Mouse (Mus musculus): ENCODE measurements around the gene Zfp791. TPM values are rescaled to one million over a fixed set of nuclear protein-coding genes. Genes with fewer than 3 reads are reported as not detected.
"Not testable (repeated sequence)": the region's sequence is repeated elsewhere in the genome, so short reads cannot be mapped to it uniquely, and the experiment has no call there.

The Zfp791 gene
- polyA plus RNA-seq (2016; fragmentation: Nextera tagmentation; extraction: Ambion mirVana): 1.4 and 1.7 TPM in 2 replicates

DNA sequence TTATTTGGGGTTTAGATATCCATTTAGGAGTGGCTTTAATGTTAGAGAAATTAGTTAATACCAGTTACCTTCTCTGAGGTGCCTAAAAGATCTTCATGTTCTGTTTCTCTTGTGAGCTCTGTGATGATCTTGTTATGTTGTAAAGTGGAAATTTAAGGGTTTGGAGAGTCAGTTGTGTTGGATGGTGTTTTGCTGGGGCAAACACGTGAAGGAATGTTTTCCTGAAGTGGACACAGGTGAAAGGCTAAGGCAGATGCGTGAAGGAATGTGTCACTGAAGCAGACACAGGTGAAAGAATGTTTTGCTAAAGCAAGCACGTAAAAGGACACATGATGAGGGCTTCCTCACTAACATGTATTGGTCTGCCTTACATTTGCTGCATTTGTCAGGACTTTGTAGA lies at the start of gene Zfp791:
Gene Zfp791, minus strand, starts transcription at position 101 of the 400 bp plus-strand sequence.
- peaks cover 4% of the 10 kb centered on the region; the same call in 1 of the 2 replicates for H3K4me1 ChIP-seq
- no peak within 1 kb of the TSS for H3K4me2 ChIP-seq
- H3K9ac ChIP-seq: no peak within 1 kb of the TSS
- 0 out of 2 replicates have a peak, but pooled peaks cover 7% of the 10 kb centered on the region for H3K27me3 ChIP-seq
- H3K27ac ChIP-seq: no peak within 1 kb of the TSS
- no peaks in the 10 kb centered on the region for H3K36me3 ChIP-seq (replicated peaks)
- no peaks in the 10 kb centered on the region for H3K9me3 ChIP-seq
- H3K4me3 ChIP-seq (replicated peaks): no peak within 1 kb of the TSS
- ATAC-seq (ENCODE audit: low FRiP score): no peak
- WGBS: 79% methylated on average over 3 of the region's 3 CpGs

DNA sequence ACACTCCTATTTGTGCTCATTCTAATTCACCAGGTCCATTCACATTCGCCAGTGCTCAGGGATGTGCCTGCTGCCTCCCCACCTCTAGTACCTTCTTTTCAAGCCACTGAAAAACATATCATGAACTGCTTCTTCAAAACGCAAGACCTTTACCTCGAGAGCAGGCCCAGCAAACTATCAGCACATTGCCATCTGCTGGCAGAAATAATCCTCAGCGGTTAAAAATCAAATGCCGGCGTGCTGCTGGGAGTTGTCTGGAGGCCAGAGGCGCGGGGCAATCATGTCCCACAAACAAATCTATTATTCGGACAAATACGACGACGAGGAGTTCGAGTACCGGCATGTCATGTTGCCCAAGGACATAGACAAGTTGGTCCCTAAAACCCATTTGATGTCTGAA lies 48.4 kb upstream of the Zfp791 start:
- Histone ChIP-seq H3K4me1 (no peaks in the 10 kb centered on the region), H3K4me2 (no peak overlapping the region), H3K27ac (no peak overlapping the region), H3K36me3 (replicated peaks) (no peaks in the 10 kb centered on the region), H3K27me3 (peaks cover 9% of the 10 kb centered on the region; the same call in 1 of the 2 replicates), H3K4me3 (replicated peaks) (no peak overlapping the region), H3K9me3 (peaks cover 8% of the 10 kb centered on the region; the same call in 1 of the 2 replicates), H3K9ac (no peak overlapping the region)
- WGBS: 33% methylated on average over 14 of the region's 14 CpGs
- no peak for ATAC-seq (ENCODE audit: low FRiP score)

DNA sequence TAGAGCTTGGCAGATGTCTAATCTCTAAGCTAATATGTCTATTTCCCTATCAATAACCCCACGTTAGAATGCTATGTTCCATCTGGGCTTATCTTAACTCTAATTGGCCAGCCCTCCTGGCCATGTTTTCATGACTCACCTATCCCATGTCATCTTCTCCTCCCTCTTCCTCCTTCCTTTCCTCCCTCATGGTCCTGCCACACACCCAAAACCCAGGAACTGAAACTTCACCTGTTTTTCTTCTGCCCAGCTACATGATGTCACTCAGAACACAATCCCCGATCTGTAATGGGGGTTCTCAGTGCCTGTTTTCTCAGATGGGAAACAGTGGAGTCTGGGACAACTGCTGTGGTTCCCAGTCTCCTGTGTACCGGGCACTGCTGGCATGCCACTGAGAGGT lies 28.7 kb upstream of the Zfp791 start, which contains the start of gene Cks1brt:
Gene Cks1brt, plus strand, starts transcription at position 301 of the 400 bp plus-strand sequence.
- H3K9me3 ChIP-seq: peaks cover 26% of the 10 kb centered on the region
- no peak within 1 kb of the TSS for H3K27ac ChIP-seq
- 86% methylated on average over 3 of the region's 3 CpGs for WGBS
- H3K4me3 ChIP-seq (replicated peaks): no peak within 1 kb of the TSS
- H3K9ac ChIP-seq: no peak within 1 kb of the TSS
- no peaks in the 10 kb centered on the region for H3K27me3 ChIP-seq
- no peak for ATAC-seq (ENCODE audit: low FRiP score)
- no peak within 1 kb of the TSS for H3K4me2 ChIP-seq
- no peaks in the 10 kb centered on the region for H3K36me3 ChIP-seq (replicated peaks)
- no peaks in the 10 kb centered on the region for H3K4me1 ChIP-seq

DNA sequence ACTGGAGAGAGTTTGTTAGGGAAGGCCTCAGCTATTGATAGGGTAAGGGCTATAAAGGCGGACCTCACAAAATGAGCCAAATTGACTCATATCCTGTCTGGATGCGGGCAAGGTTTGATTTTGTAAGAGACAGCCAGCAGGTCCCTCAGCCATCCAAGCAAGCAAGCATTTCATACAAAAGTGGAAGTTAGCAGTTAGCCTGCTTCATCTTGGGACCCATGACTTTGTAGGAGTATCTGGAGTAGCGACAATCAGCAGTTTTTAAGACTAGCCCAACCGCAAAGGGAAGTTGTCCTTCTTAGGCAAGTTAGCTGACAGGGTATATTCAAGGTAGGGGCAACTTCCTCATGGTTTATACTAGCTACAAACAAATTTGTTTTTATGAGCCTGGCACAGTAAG lies 19.6 kb upstream of the Zfp791 start:
- H3K27me3 ChIP-seq: no peaks in the 10 kb centered on the region
- 0 out of 2 replicates have a peak, but pooled peaks cover 5% of the 10 kb centered on the region for H3K9me3 ChIP-seq
- H3K4me3 ChIP-seq (replicated peaks): no peak overlapping the region
- no peak for ATAC-seq (ENCODE audit: low FRiP score)
- no peaks in the 10 kb centered on the region for H3K36me3 ChIP-seq (replicated peaks)
- H3K4me1 ChIP-seq: no peaks in the 10 kb centered on the region
- WGBS: 90% methylated on average over 4 of the region's 4 CpGs
- H3K9ac ChIP-seq: no peak overlapping the region
- no peak overlapping the region for H3K27ac ChIP-seq
- H3K4me2 ChIP-seq: no peak overlapping the region

DNA sequence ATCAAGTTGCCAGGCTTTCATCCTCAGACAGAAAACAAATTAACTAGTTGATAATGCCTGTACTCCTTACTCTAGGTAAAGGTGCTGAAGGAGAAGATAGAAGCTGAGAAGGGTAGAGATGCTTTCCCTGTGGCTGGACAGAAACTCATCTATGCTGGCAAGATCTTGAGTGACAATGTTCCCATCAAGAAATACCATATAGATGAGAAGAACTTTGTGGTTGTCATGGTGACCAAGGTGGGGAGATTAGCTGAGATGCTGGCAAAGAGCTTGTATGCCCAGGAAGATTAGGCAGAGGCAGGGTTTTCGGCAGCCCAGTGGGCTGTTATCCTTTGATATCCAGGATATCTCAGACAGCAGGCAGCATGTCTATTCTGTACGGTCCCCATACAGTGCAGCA lies 12.8 kb upstream of the Zfp791 start:
- not testable (repeated sequence) for H3K9me3 ChIP-seq; H3K4me3 ChIP-seq (replicated peaks); H3K27ac ChIP-seq; H3K27me3 ChIP-seq; H3K9ac ChIP-seq; H3K4me2 ChIP-seq; H3K4me1 ChIP-seq; H3K36me3 ChIP-seq (replicated peaks); ATAC-seq (ENCODE audit: low FRiP score)
- 86% methylated on average over 2 of the region's 2 CpGs for WGBS

DNA sequence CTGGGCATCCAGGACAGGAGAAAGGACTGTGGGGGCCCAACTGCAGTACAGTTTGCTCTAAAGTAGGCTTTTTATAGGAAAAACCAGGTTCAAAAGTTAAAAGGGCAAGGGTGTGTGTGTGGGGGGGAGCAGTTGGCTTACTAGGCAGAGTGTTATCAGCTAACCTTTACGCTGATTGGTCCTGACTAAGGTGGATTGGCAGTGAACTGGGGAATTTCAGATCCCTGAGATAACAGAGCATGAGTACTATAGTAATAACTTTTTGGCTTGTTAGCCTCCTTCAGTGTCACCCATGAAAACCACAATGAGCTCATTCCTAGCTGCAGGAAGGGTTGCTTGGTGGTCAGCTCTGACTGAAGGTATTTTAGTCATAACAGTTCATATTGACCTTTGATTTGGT lies 9.4 kb upstream of the Zfp791 start:
- WGBS: 83% methylated on average over 1 of the region's 1 CpGs
- Histone ChIP-seq H3K4me3 (replicated peaks) (no peak overlapping the region), H3K36me3 (replicated peaks) (no peaks in the 10 kb centered on the region), H3K4me2 (no peak overlapping the region), H3K9me3 (no peaks in the 10 kb centered on the region), H3K9ac (no peak overlapping the region), H3K27ac (no peak overlapping the region), H3K4me1 (no peaks in the 10 kb centered on the region), H3K27me3 (peaks cover 8% of the 10 kb centered on the region)
- ATAC-seq (ENCODE audit: low FRiP score): no peak

DNA sequence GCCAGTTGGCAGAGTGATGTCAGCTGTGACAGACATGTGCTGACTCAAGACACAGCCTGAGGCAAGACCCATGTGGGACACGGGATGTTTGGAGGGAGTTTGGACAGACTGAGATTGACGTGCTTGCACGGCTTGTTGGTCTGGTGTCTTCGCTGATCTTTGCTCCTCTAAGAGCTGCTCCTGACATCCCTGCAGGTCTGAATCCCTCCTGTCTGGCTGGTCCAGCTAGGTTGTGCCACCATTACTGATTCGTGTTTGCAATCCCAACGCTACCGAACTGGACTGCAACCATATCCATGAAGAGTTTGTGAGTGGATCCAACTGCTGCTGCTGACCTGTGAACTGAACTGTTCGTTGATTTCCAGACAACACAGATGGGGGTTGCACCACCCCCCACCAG lies 796 bp upstream of the Zfp791 start:
- peaks cover 4% of the 10 kb centered on the region; the same call in 1 of the 2 replicates for H3K4me1 ChIP-seq
- no peak overlapping the region for H3K4me3 ChIP-seq (replicated peaks)
- no peaks in the 10 kb centered on the region for H3K36me3 ChIP-seq (replicated peaks)
- H3K4me2 ChIP-seq: no peak overlapping the region
- H3K27ac ChIP-seq: no peak overlapping the region
- no peaks in the 10 kb centered on the region for H3K9me3 ChIP-seq
- H3K27me3 ChIP-seq: 0 out of 2 replicates have a peak, but pooled peaks cover 7% of the 10 kb centered on the region
- H3K9ac ChIP-seq: no peak overlapping the region
- 94% methylated on average over 8 of the region's 8 CpGs for WGBS
- ATAC-seq (ENCODE audit: low FRiP score): no peak

DNA sequence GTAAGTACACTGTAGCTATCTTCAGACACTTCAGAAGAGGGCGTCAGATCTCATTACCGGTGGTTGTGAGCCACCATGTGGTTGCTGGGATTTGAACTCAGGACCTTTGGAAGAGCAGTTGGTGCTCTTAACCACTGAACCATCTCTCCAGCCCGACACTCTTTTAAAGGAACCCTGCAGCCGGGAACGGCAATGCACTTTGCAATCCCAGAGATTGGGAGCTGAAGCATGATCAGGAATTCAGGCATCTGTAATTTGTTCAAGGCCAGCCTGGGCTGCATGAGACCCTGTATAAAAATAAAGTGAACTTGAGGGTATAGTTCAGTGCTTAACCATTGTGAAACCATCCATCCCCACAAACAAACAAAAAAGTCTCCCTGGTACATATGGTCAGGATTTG lies 2.6 kb downstream of the Zfp791 start:
- not testable (repeated sequence) for H3K27me3 ChIP-seq; H3K36me3 ChIP-seq (replicated peaks); ATAC-seq (ENCODE audit: low FRiP score); H3K27ac ChIP-seq; H3K4me3 ChIP-seq (replicated peaks); H3K4me1 ChIP-seq; H3K9ac ChIP-seq; H3K4me2 ChIP-seq; H3K9me3 ChIP-seq
- WGBS: 74% methylated on average over 5 of the region's 5 CpGs

DNA sequence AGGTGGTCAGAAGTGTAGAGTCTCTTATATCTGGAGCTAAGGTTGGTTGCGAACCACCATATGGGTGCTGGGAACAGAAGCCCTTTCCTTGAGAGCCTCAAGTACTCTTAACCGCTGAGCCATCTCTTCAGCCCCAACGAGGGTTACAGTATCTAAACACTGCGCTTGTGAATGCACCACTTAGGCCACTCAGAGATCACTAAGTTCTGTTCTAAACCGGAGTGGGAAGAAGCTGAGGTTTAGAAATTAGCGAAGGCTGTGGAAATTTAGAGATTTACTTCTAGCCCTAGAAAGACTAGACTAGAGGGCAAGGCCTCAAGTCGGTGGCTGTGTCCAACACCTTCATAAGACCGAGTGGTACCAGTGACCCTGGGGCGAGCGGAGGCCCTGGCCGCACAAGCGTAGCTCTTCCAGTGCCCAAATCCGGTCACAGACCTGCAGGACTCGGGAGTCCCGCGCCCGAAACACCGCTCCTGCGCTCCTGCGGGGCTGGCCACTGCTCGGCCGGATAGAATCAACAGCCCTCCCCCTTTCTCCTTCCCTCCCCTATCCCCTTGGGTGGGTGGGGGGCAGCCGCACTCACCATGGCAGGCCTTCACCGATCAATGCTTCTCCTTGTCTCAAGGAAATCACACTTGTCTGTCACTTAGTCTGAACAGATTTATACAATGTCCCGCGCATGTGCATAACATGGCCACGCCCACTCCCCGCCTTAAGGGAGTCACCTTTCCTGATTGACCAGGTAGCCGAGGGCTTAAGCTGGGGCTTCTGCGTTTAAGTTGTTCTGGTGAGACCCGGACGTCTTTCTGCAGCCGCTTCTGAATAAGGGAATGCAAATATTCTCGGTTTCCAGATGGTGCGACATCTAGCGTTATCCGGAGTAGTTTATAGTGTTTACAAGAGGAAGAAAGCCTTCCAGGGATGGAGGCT lies 3.6 kb downstream of the Zfp791 start:
- Histone ChIP-seq H3K9me3 (no peaks in the 10 kb centered on the region), H3K27ac (0 out of 2 replicates have a peak overlapping the region, but pooled peaks have one; percentile 31), H3K9ac (peak overlapping the region; percentile 67), H3K27me3 (0 out of 2 replicates have a peak, but pooled peaks cover 6% of the 10 kb centered on the region), H3K4me3 (replicated peaks) (peak overlapping the region; percentile 60), H3K4me1 (peaks cover 4% of the 10 kb centered on the region; the same call in 1 of the 2 replicates), H3K4me2 (peak overlapping the region; percentile 77), H3K36me3 (replicated peaks) (no peaks in the 10 kb centered on the region)
- WGBS: 8% methylated on average over 37 of the region's 37 CpGs
- peak; percentile 83 for ATAC-seq (ENCODE audit: low FRiP score)

DNA sequence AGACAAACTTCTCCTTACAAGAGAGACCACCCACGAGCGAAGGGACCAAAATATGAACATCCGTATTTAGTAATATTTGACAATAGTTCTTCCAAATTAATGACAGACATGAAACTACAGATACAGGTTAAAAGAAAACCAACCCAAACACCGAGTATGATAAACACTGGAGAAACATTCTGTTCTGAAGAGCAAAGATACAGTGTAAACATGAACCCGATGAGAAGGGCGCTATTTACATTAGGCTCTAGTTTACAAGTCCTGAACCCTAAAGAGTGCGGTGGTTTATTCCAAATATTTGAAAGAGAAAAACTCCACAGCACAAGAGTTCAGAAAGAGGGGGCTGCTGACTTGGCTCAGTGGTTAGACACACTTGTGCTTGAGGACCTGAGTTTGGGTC lies 5.9 kb downstream of the Zfp791 start:
- H3K27me3 ChIP-seq: no peaks in the 10 kb centered on the region
- peaks cover 4% of the 10 kb centered on the region; the same call in 1 of the 2 replicates for H3K4me1 ChIP-seq
- WGBS: 93% methylated on average over 7 of the region's 7 CpGs
- H3K9ac ChIP-seq: no peak overlapping the region
- H3K27ac ChIP-seq: no peak overlapping the region
- H3K36me3 ChIP-seq (replicated peaks): no peaks in the 10 kb centered on the region
- H3K9me3 ChIP-seq: no peaks in the 10 kb centered on the region
- no peak for ATAC-seq (ENCODE audit: low FRiP score)
- no peak overlapping the region for H3K4me3 ChIP-seq (replicated peaks)
- H3K4me2 ChIP-seq: no peak overlapping the region

DNA sequence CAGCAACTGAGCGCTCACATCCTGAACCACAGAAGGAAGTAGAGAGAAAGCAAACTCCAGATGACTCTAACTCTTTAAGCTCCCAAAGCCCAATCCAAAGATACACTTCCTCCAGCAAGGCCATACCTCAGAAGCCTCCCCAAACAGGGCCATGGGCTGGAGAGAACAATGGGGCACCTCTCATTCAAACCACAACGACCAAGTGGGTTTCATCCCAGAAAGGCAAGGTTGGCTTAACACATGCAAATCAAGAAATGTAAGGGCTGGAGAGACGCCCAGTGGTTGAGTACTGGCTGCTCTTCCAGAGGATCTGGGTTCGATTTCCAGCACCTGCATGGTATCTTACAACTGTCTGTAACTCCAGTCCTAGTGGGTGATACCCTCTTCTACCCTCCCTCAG lies 7.4 kb downstream of the Zfp791 start:
- Histone ChIP-seq H3K4me3 (replicated peaks) (no peak overlapping the region), H3K9ac (no peak overlapping the region), H3K4me2 (no peak overlapping the region), H3K36me3 (replicated peaks) (peaks cover 3% of the 10 kb centered on the region), H3K4me1 (peaks cover 4% of the 10 kb centered on the region; the same call in 1 of the 2 replicates), H3K9me3 (no peaks in the 10 kb centered on the region), H3K27ac (no peak overlapping the region), H3K27me3 (no peaks in the 10 kb centered on the region)
- 77% methylated on average over 4 of the region's 4 CpGs for WGBS
- no peak for ATAC-seq (ENCODE audit: low FRiP score)

DNA sequence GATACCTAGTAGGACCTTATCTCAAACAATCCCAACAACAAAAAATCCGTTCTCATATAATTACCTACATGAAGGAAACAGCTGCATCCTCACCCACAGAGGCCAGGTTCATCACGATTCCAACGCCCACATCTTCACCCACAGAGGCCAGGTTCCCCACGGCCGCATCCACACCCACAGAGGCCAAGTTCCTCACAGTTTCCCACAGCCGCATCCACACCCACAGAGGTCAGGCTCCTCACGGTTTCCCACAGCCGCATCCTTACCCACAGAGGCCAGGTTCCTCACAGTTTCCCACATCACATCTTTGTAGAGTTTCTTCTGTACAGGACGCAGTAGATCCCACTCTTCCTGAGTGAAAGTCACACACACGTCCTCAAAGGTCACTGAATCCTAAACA lies 9.7 kb downstream of the Zfp791 start:
- no peak for ATAC-seq (ENCODE audit: low FRiP score)
- H3K4me1 ChIP-seq: no peaks in the 10 kb centered on the region

More for the DNA sequence above, 9.7 kb downstream of the Zfp791 start:
- Histone ChIP-seq H3K27me3 (no peaks in the 10 kb centered on the region), H3K27ac (no peak overlapping the region), H3K9ac (no peak overlapping the region), H3K36me3 (replicated peaks) (peaks cover 14% of the 10 kb centered on the region), H3K9me3 (no peaks in the 10 kb centered on the region), H3K4me3 (replicated peaks) (no peak overlapping the region), H3K4me2 (no peak overlapping the region)
- 95% methylated on average over 10 of the region's 10 CpGs for WGBS

Measured in forebrain, embryonic 12.5 days (tissue).